Mouse (Mus musculus) gonadal fat pad, adult 2 months (tissue): ENCODE measurements around the gene Cacnb1. TPM values are rescaled to one million over a fixed set of nuclear protein-coding genes. Genes with fewer than 3 reads are reported as not detected.

Experiments used
- DNase-seq: peaks from one replicate; pipeline ENCODE4 v3.0.0-alpha.2; 2012; ENCODE audit warnings: low read depth
- polyA plus RNA-seq: library from polyadenylated mRNA; depleted of rRNA; stranded (reverse); fragments of >200 nt; gene quantifications from 2 replicates; pipeline ENCODE4 v1.2.3, GENCODE M21; 2012

Cacnb1 gene
- polyA plus RNA-seq, 1 experiment, result 9.0 TPM

GRCm38 (mm10) chr11:98040975-98041374 lies 18.1 kb upstream of the Cacnb1 start:
- no peak for DNase-seq

GRCm38 (mm10) chr11:98037871-98038270 lies 15.0 kb upstream of the Cacnb1 start:
- no peak for DNase-seq

DNA sequence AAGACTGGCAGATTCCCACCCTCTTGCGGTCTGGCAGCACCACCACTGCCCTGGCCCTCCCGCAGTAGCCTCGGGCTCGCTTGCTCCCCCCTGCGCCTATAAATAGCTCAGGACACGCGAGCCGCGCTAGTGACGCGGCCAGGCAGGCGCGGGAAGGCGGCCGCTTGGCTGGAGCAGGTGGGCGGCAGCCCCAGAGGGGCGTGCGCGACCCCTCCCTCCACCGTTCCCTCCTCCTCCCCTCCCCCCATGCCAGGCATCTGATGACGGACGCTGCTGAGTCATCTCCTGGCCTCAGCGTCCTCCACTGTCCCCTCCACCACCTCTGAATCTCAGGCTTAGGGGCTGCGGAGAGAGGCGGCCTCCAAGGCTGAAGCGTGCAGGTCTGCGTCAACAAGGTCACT lies 13.1 kb upstream of the Cacnb1 start:
- DNase-seq, result no peak

- DNase-seq, result no peak
Observed at GRCm38 (mm10) chr11:98034840-98035239, 12.0 kb upstream of the Cacnb1 start.

- no peak for DNase-seq
Observed at GRCm38 (mm10) chr11:98034061-98034460, 11.2 kb upstream of the Cacnb1 start.

DNA sequence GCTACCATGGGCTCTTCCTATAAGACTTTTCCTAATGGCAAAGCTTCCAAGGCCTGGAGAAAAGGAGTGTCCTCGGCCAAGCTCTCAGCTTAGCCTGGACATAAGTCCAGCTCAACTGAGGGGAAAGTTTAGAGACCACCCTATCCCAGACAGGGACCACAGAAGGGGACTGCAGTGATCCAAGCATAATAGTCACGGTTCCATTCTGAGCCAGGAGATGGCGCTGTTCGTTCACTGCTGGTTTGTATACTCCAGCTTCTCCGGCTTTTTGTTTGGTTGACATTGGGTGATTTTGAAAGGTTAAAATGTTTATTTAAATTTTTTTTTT lies 8.6 kb upstream of the Cacnb1 start:
- DNase-seq, result no peak

DNA sequence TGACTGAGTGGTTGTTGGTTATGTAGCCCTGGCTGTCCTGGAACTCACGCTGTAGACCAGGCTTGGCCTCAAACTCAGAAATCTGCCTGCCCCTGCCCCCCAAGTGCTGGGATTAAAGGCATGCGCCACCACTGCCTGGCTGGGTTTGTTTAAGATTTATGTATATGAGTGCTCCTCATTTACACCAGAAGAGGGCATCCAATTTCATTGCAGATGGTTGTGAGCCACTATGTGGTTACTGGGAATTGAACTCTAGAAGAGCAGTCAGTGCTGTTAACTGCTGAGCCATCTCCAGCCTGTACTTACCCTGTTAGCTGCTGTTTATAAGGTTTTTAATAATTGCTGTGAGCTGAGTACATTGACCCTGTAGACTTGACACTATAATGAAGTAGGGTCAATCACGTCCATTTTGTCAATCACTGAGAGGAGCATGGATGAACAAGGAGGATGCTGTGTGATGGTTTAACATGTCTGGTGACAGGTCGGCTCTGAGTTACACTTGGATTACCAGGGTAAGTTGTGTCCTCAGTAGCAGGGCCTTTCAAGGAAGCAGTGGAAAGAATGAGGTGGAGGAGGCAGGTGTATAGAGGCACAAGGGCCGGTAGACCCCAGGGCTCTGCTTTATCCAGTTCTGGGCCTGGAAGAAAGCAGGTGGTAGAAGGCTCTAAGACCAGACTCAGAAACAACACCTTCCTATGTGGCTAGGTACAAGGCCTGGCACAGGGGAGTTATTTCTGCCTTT lies 8.0 kb upstream of the Cacnb1 start:
- no peak for DNase-seq

- DNase-seq, result no peak
Observed at GRCm38 (mm10) chr11:98027785-98028184, 5.0 kb upstream of the Cacnb1 start.

GRCm38 (mm10) chr11:98027297-98027688 lies 4.5 kb upstream of the Cacnb1 start:
- DNase-seq, result no peak

DNA sequence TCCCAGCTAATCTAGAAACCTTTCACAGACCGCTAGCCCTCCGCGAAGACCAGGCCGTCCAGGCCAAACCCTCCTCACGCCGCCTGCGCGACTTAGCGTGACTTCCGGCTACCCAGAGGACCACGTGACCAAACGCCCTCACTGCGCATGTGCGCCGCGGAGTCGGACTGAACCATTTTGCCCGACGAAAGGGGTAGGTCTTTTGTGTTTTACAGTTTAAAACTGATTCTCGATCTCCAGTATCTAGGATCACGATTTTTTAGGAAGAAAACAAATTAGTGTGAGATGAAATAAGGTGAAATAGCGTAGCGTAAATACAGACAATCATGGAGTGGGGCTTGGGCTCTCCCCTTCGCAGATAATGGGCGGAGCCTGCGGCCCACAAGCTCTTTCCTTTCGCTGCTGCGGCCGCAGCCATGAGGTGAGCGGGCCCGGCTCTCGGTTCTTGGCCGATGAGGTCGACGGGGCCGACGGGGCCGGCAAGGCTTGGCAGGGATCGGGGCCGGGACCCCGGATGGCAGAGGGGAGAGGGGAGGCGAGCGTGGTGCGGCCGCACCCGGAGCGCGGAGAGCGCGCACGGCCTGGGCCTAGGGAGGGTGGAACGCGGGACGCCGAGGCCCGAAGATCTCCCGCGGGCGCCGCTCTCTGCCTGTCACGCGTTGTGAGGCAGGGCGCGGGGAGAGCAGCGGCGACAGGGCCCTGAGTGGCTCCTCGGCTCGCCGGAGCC lies 3.9 kb upstream of the Cacnb1 start, which contains the start of gene Rpl19:
Rpl19 (plus strand) TSS at position 141 of the 727 bp plus-strand sequence.
- DNase-seq, result no peak

DNA sequence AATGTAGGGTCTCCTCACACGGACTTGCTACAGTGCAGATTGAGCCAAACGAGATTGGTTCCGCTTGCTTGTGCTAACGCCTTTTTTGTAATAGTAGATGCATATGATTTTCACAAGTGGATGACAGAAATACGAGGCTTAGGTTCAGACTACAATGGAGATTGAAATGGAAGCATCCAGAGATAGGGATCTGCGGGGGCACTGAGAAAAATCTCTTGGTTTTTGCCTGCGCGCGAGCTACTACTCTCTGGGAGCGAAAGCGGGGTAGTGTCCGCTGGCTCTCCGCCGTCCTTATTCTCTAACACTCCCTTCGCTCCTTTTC lies 3.4 kb upstream of the Cacnb1 start:
- no peak for DNase-seq

- DNase-seq, result no peak
Observed at GRCm38 (mm10) chr11:98024516-98024915, 1.7 kb upstream of the Cacnb1 start.

- no peak for DNase-seq
Observed at GRCm38 (mm10) chr11:98022253-98022554, 630 bp downstream of the Cacnb1 start.

- no peak for DNase-seq
Observed at GRCm38 (mm10) chr11:98021565-98022252, 1.1 kb downstream of the Cacnb1 start.

- no peak for DNase-seq
Observed at GRCm38 (mm10) chr11:98021118-98021517, 1.7 kb downstream of the Cacnb1 start.

DNA sequence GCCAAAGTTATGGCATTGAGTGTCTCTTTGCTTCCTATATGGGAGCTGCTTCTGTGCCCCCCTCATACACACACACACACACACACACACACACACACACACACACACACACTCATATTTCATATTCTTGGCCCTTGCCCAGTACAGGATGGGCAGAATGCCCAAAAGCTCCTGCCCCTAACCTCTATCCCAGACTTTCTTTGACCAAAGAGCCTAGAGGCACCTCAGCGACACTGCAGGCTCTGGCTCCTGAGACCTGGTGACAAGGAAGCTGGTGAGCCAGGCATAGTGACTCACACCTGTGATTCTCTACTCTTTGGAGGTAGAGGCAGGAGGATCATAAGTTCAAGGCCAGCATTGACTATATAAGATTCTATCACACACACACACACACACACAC lies 2.1 kb downstream of the Cacnb1 start:
- no peak for DNase-seq

DNA sequence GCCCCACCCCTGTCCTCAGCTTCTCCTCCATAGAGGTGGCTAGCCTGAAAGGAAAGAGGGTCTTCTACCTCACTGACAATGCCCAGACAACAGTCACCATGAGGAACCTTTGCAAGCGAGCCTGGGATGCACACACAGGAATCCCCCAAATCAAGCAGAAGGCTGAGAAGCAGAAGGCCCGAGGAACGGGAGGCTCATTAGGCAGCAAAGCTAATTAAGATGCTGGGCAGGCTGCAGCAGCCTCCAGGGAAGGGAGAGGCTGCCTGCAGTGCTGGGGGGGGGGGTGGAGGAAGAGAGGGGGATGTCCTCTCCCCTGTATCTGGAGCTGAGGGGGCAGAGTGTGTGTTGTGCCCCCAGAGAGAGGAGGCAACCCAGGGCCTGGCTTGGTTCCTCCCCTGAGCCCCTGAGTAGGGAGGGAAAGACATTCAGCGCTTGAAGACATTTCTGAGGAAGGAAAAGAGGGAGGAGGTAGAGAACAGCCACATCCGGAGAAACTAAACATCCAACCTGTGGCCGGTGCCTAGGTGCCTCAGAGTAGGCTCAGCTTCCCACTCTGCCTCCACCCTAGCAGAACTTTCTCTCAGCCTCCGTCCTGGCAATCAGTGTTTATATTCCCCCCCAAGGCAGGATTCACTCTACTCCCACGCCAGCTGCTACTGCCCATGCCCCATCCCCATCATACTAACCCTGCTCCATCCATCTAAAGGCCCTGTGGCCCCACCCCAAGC lies 2.8 kb downstream of the Cacnb1 start:
- DNase-seq, result no peak

DNA sequence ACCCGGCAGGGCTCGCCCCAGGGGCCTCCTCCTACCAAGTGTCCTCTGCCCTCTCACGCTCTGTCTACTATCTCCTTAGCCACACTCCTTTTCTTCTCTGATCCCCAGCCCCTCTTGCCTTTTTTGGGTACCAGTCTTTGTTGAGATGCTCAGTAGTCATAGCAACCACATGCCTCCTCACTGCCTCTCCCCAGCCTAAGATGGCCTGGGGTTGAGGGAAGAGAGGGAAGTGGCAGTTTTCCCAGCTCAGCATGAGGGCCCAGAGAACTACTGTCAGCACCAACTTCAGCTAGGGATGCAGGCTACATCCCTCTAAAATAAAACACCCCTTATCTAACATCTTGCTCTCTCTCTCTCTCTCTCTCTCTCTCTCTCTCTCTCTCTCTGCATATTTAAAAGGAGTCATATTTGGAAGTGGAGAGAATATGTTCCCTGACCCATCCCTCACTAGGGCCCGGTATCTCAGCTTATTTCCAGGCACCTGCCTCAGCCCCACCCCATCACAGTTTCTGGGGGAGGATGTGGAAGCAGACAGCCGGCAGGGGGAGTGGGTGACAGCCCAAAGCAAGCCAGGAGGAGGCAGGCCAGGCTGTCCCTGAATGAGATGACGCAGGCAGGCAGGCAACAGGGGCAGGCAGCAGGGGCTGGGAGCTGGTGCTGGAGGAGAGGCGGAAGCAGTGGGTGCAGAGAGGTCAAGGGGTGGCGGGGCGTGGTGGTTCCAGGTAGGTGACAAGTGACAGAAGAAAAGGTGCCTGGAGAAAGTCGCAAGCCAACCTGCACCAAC lies 3.8 kb downstream of the Cacnb1 start:
- DNase-seq, result no peak

DNA sequence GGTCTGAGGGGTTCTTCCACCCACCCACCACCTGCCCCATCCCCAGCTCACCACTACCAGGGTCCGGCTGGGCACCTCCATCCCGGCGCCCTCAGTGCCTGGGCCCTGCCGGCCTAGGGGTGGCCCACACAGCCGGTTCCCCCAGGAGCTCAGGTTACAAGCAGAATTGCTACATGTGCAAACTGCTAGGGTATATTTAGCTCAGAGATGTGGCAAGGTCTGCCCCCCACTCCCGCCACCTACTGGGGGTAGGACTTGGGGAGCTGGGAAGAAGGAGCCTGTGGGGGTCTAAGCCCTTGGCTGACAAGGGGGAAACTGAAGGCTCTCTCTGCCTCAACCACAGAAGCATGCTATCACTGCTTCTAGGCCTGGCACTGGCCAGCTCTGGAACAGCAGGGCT lies 4.6 kb downstream of the Cacnb1 start:
- DNase-seq, result no peak

DNA sequence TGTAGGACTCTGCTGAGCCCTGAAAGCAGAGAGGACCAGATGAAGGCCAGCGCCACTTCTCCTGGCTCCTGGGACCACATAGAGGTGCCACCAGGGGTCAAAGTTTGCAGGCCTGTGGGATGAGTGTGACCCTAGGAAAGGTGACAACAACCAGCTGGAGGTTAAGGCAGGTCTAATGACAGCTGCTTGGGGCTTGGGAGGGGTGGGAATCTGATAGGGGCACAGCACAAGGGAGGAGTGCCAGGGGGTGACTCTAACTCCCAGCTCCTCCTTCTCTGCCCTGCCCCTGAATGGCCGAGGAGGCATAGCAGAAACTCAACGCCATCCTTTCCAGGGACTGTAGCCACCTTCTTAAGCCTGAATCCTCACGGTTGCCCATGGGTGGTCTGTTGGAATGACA lies 6.0 kb downstream of the Cacnb1 start:
- no peak for DNase-seq

DNA sequence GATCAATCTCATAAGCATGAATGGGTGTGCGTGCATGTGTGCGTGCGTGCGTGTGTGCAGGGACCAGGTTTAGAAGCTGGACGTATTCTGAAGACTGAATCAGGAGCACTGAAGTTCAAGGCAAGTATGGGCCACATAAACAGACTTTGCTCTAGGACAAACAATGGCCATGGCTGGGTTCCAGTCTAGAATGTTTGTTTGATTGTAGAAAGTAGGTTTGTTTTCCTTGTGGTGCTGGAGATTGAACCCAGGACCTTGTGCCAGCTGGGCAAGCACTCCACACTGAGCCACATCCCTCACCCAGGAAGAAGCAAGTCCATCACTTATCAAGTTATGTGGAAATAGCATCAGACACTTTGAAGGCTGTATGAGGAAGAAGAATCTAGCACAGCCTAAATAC lies 6.7 kb downstream of the Cacnb1 start:
- DNase-seq, result no peak

DNA sequence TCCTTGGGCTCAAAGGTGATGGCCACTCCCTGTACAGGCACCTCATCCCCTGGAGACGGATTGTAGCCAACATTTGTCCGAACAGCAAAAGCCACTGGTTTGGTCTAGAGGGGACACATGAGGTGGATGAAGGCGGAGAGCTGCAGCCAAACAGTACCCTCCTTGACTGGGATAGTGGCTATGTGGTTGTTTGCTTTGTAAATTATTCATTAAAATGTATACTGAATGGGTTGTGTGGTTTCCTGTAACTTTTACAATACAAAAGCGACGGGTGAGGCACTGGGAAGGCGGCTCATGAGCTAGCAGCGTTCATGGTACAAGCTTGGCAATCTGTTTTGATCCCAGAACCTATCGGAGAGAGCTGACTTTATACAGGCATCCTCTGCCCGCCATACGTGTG lies 10.0 kb downstream of the Cacnb1 start:
- no peak for DNase-seq
